Mouse (Mus musculus) testis, adult 2 months (tissue): ENCODE measurements around the gene Aes.

Experiments
- CTCF ChIP-seq: fragments of 200-500 bp; IDR thresholded peaks from 2 replicates; pipeline ENCODE4 v1.5.1; 2012; ENCODE audit warnings: low read depth, mild to moderate bottlenecking, inconsistent platforms, low read length, moderate library complexity; ENCODE audit not compliant: control insufficient read depth, insufficient read depth, insufficient replicate concordance
- POLR2A ChIP-seq: fragments of 200-500 bp; IDR thresholded peaks from 2 replicates; pipeline ENCODE4 v1.6.1; 2012; ENCODE audit warnings: low read depth, mild to moderate bottlenecking, inconsistent platforms, low read length, moderate library complexity; ENCODE audit not compliant: control insufficient read depth

GRCm38 (mm10) chr10:81560719-81561459 lies 1.6 kb downstream of the Aes start:
- TF ChIP-seq CTCF (no peak), POLR2A (no peak)
